Mouse (Mus musculus) frontal cortex, postnatal 14 days (tissue): Measurements from ENCODE around the gene Cul9.

Experiments used
- DNase-seq, 2 experiments: peaks; one replicate each; pipeline ENCODE4 v3.0.0; 2022; ENCODE audit warnings: low spot score in 2 of 2

Gene Cul9

GRCm38 (mm10) chr17:46553469-46553868, 7.3 kb upstream of the Cul9 start:
- no peak for DNase-seq

- DNase-seq = peak; percentile 82 to 87
Measured at GRCm38 (mm10) chr17:46552841-46553423, 6.7 kb upstream of the Cul9 start.

- DNase-seq = no peak
Measured at GRCm38 (mm10) chr17:46552151-46552550, 6.0 kb upstream of the Cul9 start.

GRCm38 (mm10) chr17:46551369-46551768, 5.2 kb upstream of the Cul9 start:
- no peak for DNase-seq

- no peak for DNase-seq
Measured at GRCm38 (mm10) chr17:46550904-46551303, 4.7 kb upstream of the Cul9 start.

- DNase-seq = no peak
Measured at GRCm38 (mm10) chr17:46549642-46550041, 3.5 kb upstream of the Cul9 start.

GRCm38 (mm10) chr17:46549193-46549592, 3.0 kb upstream of the Cul9 start:
- no peak for DNase-seq

- no peak for DNase-seq
Measured at GRCm38 (mm10) chr17:46548741-46549140, 2.6 kb upstream of the Cul9 start.

- DNase-seq = no peak
Measured at GRCm38 (mm10) chr17:46547923-46548322, 1.7 kb upstream of the Cul9 start.

- DNase-seq = no peak
Measured at GRCm38 (mm10) chr17:46546995-46547394, 807 bp upstream of the Cul9 start.

GRCm38 (mm10) chr17:46546591-46546990, 403 bp upstream of the Cul9 start:
- no peak for DNase-seq

GRCm38 (mm10) chr17:46543661-46544060, 2.5 kb downstream of the Cul9 start:
- no peak for DNase-seq

- DNase-seq = peak in 1 of 2 experiments; percentile 46
Measured at GRCm38 (mm10) chr17:46525579-46526307, 20.4 kb downstream of the Cul9 start.

GRCm38 (mm10) chr17:46525065-46525464, 21.1 kb downstream of the Cul9 start:
- no peak for DNase-seq

GRCm38 (mm10) chr17:46521963-46522668, 24.1 kb downstream of the Cul9 start:
- no peak for DNase-seq

- DNase-seq = no peak
Measured at GRCm38 (mm10) chr17:46521174-46521573, 25.0 kb downstream of the Cul9 start.

GRCm38 (mm10) chr17:46520385-46520979, 25.7 kb downstream of the Cul9 start:
- no peak for DNase-seq

- no peak for DNase-seq
Measured at GRCm38 (mm10) chr17:46519971-46520370, 26.2 kb downstream of the Cul9 start.

- DNase-seq = no peak
Measured at GRCm38 (mm10) chr17:46513329-46513728, 32.9 kb downstream of the Cul9 start.

- DNase-seq = no peak
Measured at GRCm38 (mm10) chr17:46511059-46511710, 35.0 kb downstream of the Cul9 start.

GRCm38 (mm10) chr17:46505617-46506016, 40.6 kb downstream of the Cul9 start:
- no peak for DNase-seq
